Mouse (Mus musculus): ENCODE measurements around the gene Etv5. TPM values are rescaled to one million over a fixed set of nuclear protein-coding genes. Genes with fewer than 3 reads are reported as not detected.

The Etv5 gene
- 6.5 and 8.1 TPM in 2 replicates for polyA plus RNA-seq (2012; rRNA removed)

DNA sequence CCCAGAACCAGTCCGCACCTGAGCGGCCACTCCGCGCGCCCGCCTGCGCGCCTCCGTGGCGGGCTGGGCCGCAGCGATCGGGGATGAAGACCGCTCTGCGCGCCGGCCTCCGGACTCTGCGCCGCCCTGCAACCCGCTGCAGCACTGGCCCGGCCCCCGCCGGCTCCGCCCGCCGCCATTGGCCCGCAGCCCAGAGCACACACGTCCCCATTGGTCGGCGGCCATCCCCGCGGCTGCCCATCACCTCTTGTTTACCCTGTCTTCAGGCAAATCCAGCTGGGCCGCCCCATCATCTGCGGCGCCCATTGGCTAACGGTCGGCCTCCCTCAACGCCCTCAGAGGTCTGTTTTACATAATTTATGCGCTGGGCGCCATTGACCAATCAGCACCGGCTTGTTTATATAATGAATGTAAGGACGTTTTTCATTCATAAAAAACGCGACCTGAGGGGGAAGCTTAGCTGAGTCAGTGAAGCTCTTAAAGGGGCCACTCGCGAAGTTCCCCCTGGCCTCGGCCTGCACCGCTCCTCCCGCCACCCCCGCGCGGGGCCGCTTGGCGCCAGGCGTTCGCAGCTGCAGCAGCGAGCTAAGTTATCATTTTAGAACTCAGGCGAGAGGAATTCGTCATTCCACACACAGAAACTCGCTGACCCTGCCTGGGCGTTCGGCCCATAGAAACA is at the start of gene Etv5:
Gene Etv5, minus strand, starts transcription at position 221 of the 679 bp plus-strand sequence.
- under 1% methylated on average over 63 of the region's 63 CpGs for WGBS
- Histone ChIP-seq H3K36me3 (ENCODE audit: control insufficient read depth, insufficient read depth, low read length) (no peaks in the 10 kb centered on the region), H3K4me1 (ENCODE audit: control insufficient read depth, insufficient read depth, insufficient read length) (peaks cover 9% of the 10 kb centered on the region; the same call in 1 of the 2 replicates), H3K27me3 (ENCODE audit: control insufficient read depth, insufficient read depth, low read length) (0 out of 2 replicates have a peak, but pooled peaks cover 5% of the 10 kb centered on the region), H3K27ac (ENCODE audit: insufficient read depth, low read length) (peak within 1 kb of the TSS; percentile 36; the same call in 1 of the 2 replicates), H3K4me3 (ENCODE audit: extremely low read depth, insufficient read depth, insufficient read length) (peak within 1 kb of the TSS; percentile 73)
- TF ChIP-seq CTCF (IDR thresholded peaks at IDR 0.05; ENCODE audit: extremely low read depth, insufficient read depth, insufficient read length, insufficient replicate concordance): no peak
- peak; percentile 61 for TF ChIP-seq POLR2A (IDR thresholded peaks at IDR 0.05; ENCODE audit: low read depth, low read length)
- peak; percentile 96 for DNase-seq (ENCODE audit: low read depth in 1 of 2, low spot score in 2 of 2)

DNA sequence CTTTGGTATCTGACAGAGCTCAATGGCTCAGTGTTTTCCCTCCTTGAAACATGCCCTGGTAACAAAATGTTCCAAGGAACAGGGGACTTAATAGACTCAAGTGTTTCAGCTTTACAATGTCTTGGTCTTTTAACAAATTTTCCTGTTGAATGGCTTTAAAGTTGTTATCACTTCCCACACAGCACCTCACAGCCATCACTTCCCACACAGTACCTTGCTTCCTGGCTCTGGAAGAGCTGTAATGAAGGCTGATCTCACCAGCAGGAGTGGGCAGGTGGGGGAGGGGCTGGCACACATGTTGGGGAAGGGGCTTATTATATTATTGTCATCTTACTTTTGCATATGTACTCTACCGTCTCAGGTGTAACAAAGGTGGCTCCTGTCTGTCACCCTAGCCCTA is 44.4 kb upstream of the Etv5 start:
- no peak for DNase-seq (ENCODE audit: low read depth in 1 of 2, low spot score in 2 of 2)
- Histone ChIP-seq H3K27me3 (ENCODE audit: control insufficient read depth, insufficient read depth, low read length) (no peaks in the 10 kb centered on the region), H3K4me3 (ENCODE audit: extremely low read depth, insufficient read depth, insufficient read length) (no peak overlapping the region), H3K27ac (ENCODE audit: insufficient read depth, low read length) (no peak overlapping the region), H3K36me3 (ENCODE audit: control insufficient read depth, insufficient read depth, low read length) (no peaks in the 10 kb centered on the region), H3K4me1 (ENCODE audit: control insufficient read depth, insufficient read depth, insufficient read length) (no peaks in the 10 kb centered on the region)
- TF ChIP-seq CTCF (IDR thresholded peaks at IDR 0.05; ENCODE audit: extremely low read depth, insufficient read depth, insufficient read length, insufficient replicate concordance) (no peak), POLR2A (IDR thresholded peaks at IDR 0.05; ENCODE audit: low read depth, low read length) (no peak)
- 94% methylated on average over 1 of the region's 1 CpGs for WGBS

DNA sequence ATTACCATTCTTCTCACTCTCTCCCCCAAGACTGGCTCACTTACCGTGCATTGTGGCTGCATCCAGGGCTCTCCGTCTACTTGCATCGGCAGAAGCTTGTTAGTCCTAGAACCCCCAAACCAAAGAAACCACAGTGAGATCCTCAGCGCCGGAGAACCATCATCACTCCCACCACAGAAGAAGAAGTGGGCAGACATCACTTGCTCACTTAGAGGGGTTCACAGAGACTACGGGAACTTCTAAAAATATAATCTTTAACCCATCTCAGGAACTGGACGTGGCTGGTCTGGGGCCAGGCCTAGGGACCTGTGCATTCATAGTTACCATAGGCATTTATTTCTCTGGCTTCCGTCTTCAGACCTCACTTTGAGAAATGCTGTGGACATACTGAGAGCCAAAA is 39.8 kb upstream of the Etv5 start:
- H3K4me3 ChIP-seq (ENCODE audit: extremely low read depth, insufficient read depth, insufficient read length): no peak overlapping the region
- DNase-seq (ENCODE audit: low read depth in 1 of 2, low spot score in 2 of 2): no peak
- 34% methylated on average over 8 of the region's 8 CpGs for WGBS
- H3K4me1 ChIP-seq (ENCODE audit: control insufficient read depth, insufficient read depth, insufficient read length): no peaks in the 10 kb centered on the region
- TF ChIP-seq POLR2A (IDR thresholded peaks at IDR 0.05; ENCODE audit: low read depth, low read length): no peak
- no peak overlapping the region for H3K27ac ChIP-seq (ENCODE audit: insufficient read depth, low read length)
- no peaks in the 10 kb centered on the region for H3K36me3 ChIP-seq (ENCODE audit: control insufficient read depth, insufficient read depth, low read length)
- H3K27me3 ChIP-seq (ENCODE audit: control insufficient read depth, insufficient read depth, low read length): no peaks in the 10 kb centered on the region

DNA sequence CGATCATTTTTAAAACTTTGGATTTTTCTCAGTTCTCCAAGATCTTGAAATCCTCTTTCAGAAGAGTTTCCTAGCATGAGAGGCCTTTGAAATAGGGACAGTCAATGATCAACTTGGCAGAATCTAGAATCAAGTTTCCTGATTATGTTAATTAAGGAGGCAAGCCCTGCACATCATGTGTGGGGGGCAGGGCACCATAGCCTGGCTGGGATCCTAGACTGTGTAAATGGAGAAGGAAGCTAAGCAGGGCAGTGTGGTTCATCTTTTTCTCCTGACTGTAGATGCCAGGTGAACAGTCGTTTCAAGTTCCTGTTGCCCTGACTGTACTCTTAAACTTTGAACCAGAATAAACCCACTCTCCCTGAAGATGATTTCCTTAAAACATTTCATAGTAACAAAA is 32.2 kb upstream of the Etv5 start:
- no peak overlapping the region for H3K27ac ChIP-seq (ENCODE audit: insufficient read depth, low read length)
- H3K4me3 ChIP-seq (ENCODE audit: extremely low read depth, insufficient read depth, insufficient read length): no peak overlapping the region
- TF ChIP-seq CTCF (IDR thresholded peaks at IDR 0.05; ENCODE audit: extremely low read depth, insufficient read depth, insufficient read length, insufficient replicate concordance): no peak
- TF ChIP-seq POLR2A (IDR thresholded peaks at IDR 0.05; ENCODE audit: low read depth, low read length): no peak
- H3K36me3 ChIP-seq (ENCODE audit: control insufficient read depth, insufficient read depth, low read length): no peaks in the 10 kb centered on the region
- WGBS: 54% methylated on average over 2 of the region's 2 CpGs
- no peak for DNase-seq (ENCODE audit: low read depth in 1 of 2, low spot score in 2 of 2)
- peaks cover 2% of the 10 kb centered on the region; the same call in 1 of the 2 replicates for H3K4me1 ChIP-seq (ENCODE audit: control insufficient read depth, insufficient read depth, insufficient read length)
- H3K27me3 ChIP-seq (ENCODE audit: control insufficient read depth, insufficient read depth, low read length): no peaks in the 10 kb centered on the region

DNA sequence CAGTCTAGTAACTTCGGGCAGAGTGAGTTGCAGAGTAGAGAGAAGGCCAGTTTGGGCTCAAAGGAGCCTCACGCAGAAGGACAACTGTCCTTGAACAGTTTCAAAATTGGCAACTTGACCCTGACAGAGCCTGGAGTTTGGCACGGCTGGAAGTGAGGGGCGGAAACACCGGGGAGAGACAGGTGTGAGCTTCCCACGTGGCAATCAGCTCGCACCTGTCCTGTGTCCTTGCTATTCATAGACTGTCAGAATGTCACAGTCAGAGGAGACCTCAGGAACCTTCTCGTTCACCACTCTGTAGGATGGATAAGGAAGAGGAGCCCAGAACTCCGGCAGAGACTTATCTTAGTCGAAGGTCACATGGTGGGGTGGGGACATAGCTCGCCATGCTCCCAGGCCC is 29.9 kb upstream of the Etv5 start:
- DNase-seq (ENCODE audit: low read depth in 1 of 2, low spot score in 2 of 2): no peak
- no peaks in the 10 kb centered on the region for H3K27me3 ChIP-seq (ENCODE audit: control insufficient read depth, insufficient read depth, low read length)
- TF ChIP-seq CTCF (IDR thresholded peaks at IDR 0.05; ENCODE audit: extremely low read depth, insufficient read depth, insufficient read length, insufficient replicate concordance) (no peak), POLR2A (IDR thresholded peaks at IDR 0.05; ENCODE audit: low read depth, low read length) (no peak)
- no peaks in the 10 kb centered on the region for H3K36me3 ChIP-seq (ENCODE audit: control insufficient read depth, insufficient read depth, low read length)
- H3K4me1 ChIP-seq (ENCODE audit: control insufficient read depth, insufficient read depth, insufficient read length): peaks cover 2% of the 10 kb centered on the region; the same call in 1 of the 2 replicates
- WGBS: 70% methylated on average over 11 of the region's 11 CpGs
- H3K27ac ChIP-seq (ENCODE audit: insufficient read depth, low read length): no peak overlapping the region
- H3K4me3 ChIP-seq (ENCODE audit: extremely low read depth, insufficient read depth, insufficient read length): no peak overlapping the region

DNA sequence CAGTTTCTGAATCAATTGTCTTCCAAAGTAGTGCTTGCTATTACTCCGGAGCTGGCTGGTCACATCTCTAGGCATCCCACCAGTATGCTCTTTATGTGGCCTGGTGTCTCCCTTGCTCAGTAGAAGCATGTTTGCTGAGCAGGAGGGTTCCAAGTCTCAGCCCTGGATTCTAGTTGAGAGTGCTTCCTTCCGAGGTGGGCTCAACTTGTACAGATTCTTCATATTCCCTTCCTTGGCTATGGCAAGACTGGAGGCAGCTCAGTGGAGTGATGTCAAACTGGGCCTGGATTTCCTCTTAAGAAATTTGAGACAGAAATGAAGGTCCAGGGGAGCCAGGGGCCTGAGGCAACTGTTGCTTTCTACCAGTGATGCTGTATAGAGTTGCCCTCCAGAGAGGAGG is 27.6 kb upstream of the Etv5 start:
- no peak overlapping the region for H3K27ac ChIP-seq (ENCODE audit: insufficient read depth, low read length)
- WGBS: 82% methylated on average over 2 of the region's 2 CpGs
- DNase-seq (ENCODE audit: low read depth in 1 of 2, low spot score in 2 of 2): no peak
- H3K36me3 ChIP-seq (ENCODE audit: control insufficient read depth, insufficient read depth, low read length): no peaks in the 10 kb centered on the region
- no peak for TF ChIP-seq CTCF (IDR thresholded peaks at IDR 0.05; ENCODE audit: extremely low read depth, insufficient read depth, insufficient read length, insufficient replicate concordance)
- no peak for TF ChIP-seq POLR2A (IDR thresholded peaks at IDR 0.05; ENCODE audit: low read depth, low read length)
- H3K4me1 ChIP-seq (ENCODE audit: control insufficient read depth, insufficient read depth, insufficient read length): peaks cover 2% of the 10 kb centered on the region; the same call in 1 of the 2 replicates
- H3K27me3 ChIP-seq (ENCODE audit: control insufficient read depth, insufficient read depth, low read length): no peaks in the 10 kb centered on the region
- no peak overlapping the region for H3K4me3 ChIP-seq (ENCODE audit: extremely low read depth, insufficient read depth, insufficient read length)

DNA sequence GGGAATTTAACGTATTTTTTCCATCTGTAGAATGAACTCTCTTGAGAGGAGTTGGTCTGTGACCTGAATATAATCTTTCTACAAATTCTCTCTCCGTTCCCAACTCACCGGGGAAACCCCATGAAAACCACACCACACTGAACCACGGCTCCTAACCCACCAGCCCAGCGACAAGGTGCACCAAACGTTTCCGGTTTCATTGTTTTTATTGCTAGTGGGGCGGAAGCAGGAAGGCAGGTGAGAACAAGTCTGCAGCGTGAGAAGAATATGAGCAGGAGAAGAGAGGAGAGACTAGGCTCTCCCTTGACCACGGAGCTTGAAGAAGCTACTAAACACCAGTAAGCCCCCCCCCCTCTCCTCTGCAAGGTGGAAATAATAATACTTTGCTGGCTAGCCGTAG is 26.9 kb upstream of the Etv5 start:
- peaks cover 2% of the 10 kb centered on the region; the same call in 1 of the 2 replicates for H3K4me1 ChIP-seq (ENCODE audit: control insufficient read depth, insufficient read depth, insufficient read length)
- H3K27me3 ChIP-seq (ENCODE audit: control insufficient read depth, insufficient read depth, low read length): no peaks in the 10 kb centered on the region
- 25% methylated on average over 11 of the region's 11 CpGs for WGBS
- no peak overlapping the region for H3K27ac ChIP-seq (ENCODE audit: insufficient read depth, low read length)
- no peak overlapping the region for H3K4me3 ChIP-seq (ENCODE audit: extremely low read depth, insufficient read depth, insufficient read length)
- H3K36me3 ChIP-seq (ENCODE audit: control insufficient read depth, insufficient read depth, low read length): no peaks in the 10 kb centered on the region
- TF ChIP-seq CTCF (IDR thresholded peaks at IDR 0.05; ENCODE audit: extremely low read depth, insufficient read depth, insufficient read length, insufficient replicate concordance) (no peak), POLR2A (IDR thresholded peaks at IDR 0.05; ENCODE audit: low read depth, low read length) (no peak)
- DNase-seq (ENCODE audit: low read depth in 1 of 2, low spot score in 2 of 2): peak; percentile 52 to 62

Data from spleen, adult 2 months (tissue).